8 mouse cellular contexts compared by ENCODE assay signal in genomic region chr13:63572111-63572452, GRCm38 (mm10). TPM values are rescaled to one million over a fixed set of nuclear protein-coding genes. Genes with fewer than 3 reads are reported as not detected.
DNase-seq lines count a peak whose midpoint lies in the region; ATAC-seq and TF ChIP-seq lines count a peak whose summit lies in the region.
"Had no signal": no experiment of that assay in that cellular context is flagged by ENCODE, and none has a peak within 500 bp of the region (broad histone marks: within the 10 kb centered on the region; RNA-seq: fewer than 3 reads in every experiment).

No protein-coding gene starts in this region.

- no peaks in the 10 kb centered on the region for H3K27me3 ChIP-seq in lung, embryonic 14.5 days (ENCODE audit: insufficient read depth, low read length)
- peaks cover 5% of the 10 kb centered on the region; the same call in 1 of the 2 replicates for H3K27me3 ChIP-seq in embryonic facial prominence, embryonic 15.5 days
- peaks cover 10% of the 10 kb centered on the region; the same call in 1 of the 2 replicates for H3K27me3 ChIP-seq in intestine, embryonic 15.5 days (replicated peaks)
- 0 out of 2 replicates have a peak, but pooled peaks cover 3% of the 10 kb centered on the region for H3K27me3 ChIP-seq in neural tube, embryonic 14.5 days (ENCODE audit: control insufficient read depth, insufficient read depth, low read length)

- H3K27ac ChIP-seq in lung, embryonic 14.5 days (ENCODE audit: low read depth): peak overlapping the region; percentile 100
- H3K27ac ChIP-seq in embryonic facial prominence, embryonic 15.5 days (replicated peaks): peak overlapping the region; percentile 89
- H3K27ac ChIP-seq in intestine, embryonic 15.5 days: peak overlapping the region; percentile 90
- H3K27ac ChIP-seq in neural tube, embryonic 14.5 days (ENCODE audit: low read depth, low read length): peak overlapping the region; percentile 94

- DNase-seq in lung, embryonic 14.5 days: peak; percentile 52
- no peak for DNase-seq in lung, postnatal 25 days (ENCODE audit: low spot score)
- no peak for DNase-seq in adrenal gland, postnatal 14 days
- no peak for DNase-seq in testis, postnatal 10 days (ENCODE audit: low spot score)
- DNase-seq: kidney, postnatal 25 days had no signal

- no peaks in the 10 kb centered on the region for H3K9me3 ChIP-seq in lung, embryonic 14.5 days (ENCODE audit: low read depth, low read length)
- no peaks in the 10 kb centered on the region for H3K9me3 ChIP-seq in embryonic facial prominence, embryonic 15.5 days (replicated peaks)
- H3K9me3 ChIP-seq in intestine, embryonic 15.5 days: no peaks in the 10 kb centered on the region
- H3K9me3 ChIP-seq in neural tube, embryonic 14.5 days (ENCODE audit: control insufficient read depth, low read length): no peaks in the 10 kb centered on the region

- peak overlapping the region; percentile 100 for H3K9ac ChIP-seq in lung, embryonic 14.5 days
- peak overlapping the region; percentile 78 for H3K9ac ChIP-seq in embryonic facial prominence, embryonic 15.5 days
- H3K9ac ChIP-seq in intestine, embryonic 15.5 days: peak overlapping the region; percentile 82
- peak overlapping the region; percentile 96 for H3K9ac ChIP-seq in neural tube, embryonic 14.5 days (replicated peaks; ENCODE audit: low read depth, low read length)

- H3K4me3 ChIP-seq in lung, embryonic 14.5 days (ENCODE audit: low read depth, low read length): peak overlapping the region; percentile 83
- peak overlapping the region; percentile 65 for H3K4me3 ChIP-seq in embryonic facial prominence, embryonic 15.5 days (replicated peaks)
- H3K4me3 ChIP-seq in intestine, embryonic 15.5 days (replicated peaks): peak overlapping the region; percentile 63
- peak overlapping the region; percentile 84 for H3K4me3 ChIP-seq in neural tube, embryonic 14.5 days (ENCODE audit: low read depth, low read length)

- H3K4me1 ChIP-seq in lung, embryonic 14.5 days (ENCODE audit: insufficient read depth): peaks cover 22% of the 10 kb centered on the region
- peaks cover 39% of the 10 kb centered on the region for H3K4me1 ChIP-seq in embryonic facial prominence, embryonic 15.5 days
- peaks cover 10% of the 10 kb centered on the region; the same call in 1 of the 2 replicates for H3K4me1 ChIP-seq in intestine, embryonic 15.5 days (replicated peaks)
- H3K4me1 ChIP-seq in neural tube, embryonic 14.5 days (ENCODE audit: control insufficient read depth, insufficient read depth, low read length): peaks cover 16% of the 10 kb centered on the region; the same call in 1 of the 2 replicates

- no peaks in the 10 kb centered on the region for H3K36me3 ChIP-seq in lung, embryonic 14.5 days (ENCODE audit: insufficient read depth)
- H3K36me3 ChIP-seq in embryonic facial prominence, embryonic 15.5 days: no peaks in the 10 kb centered on the region
- H3K36me3 ChIP-seq in intestine, embryonic 15.5 days: no peaks in the 10 kb centered on the region
- H3K36me3 ChIP-seq in neural tube, embryonic 14.5 days (ENCODE audit: control insufficient read depth, insufficient read depth, low read length): no peaks in the 10 kb centered on the region

- peak overlapping the region; percentile 91 for H3K4me2 ChIP-seq in lung, embryonic 14.5 days
- peak overlapping the region; percentile 97 for H3K4me2 ChIP-seq in embryonic facial prominence, embryonic 15.5 days (replicated peaks)
- H3K4me2 ChIP-seq in intestine, embryonic 15.5 days (replicated peaks): peak overlapping the region; percentile 92
- peak overlapping the region; percentile 82 for H3K4me2 ChIP-seq in neural tube, embryonic 14.5 days (ENCODE audit: low read depth, low read length)

- no peak for TF ChIP-seq CTCF in lung, embryonic 14.5 days (IDR thresholded peaks at IDR 0.05; ENCODE audit: low read depth)

- 0% methylated on average over 12 of the region's 12 CpGs for WGBS in lung, embryonic 14.5 days
- WGBS in embryonic facial prominence, embryonic 15.5 days: 1% methylated on average over 12 of the region's 12 CpGs
- WGBS in intestine, embryonic 15.5 days: 2% methylated on average over 12 of the region's 12 CpGs
- WGBS in neural tube, embryonic 14.5 days: 1% methylated on average over 12 of the region's 12 CpGs

- ATAC-seq in lung, embryonic 14.5 days (ENCODE audit: insufficient read depth): no peak
- no peak for ATAC-seq in embryonic facial prominence, embryonic 15.5 days (ENCODE audit: insufficient number of reproducible peaks, low FRiP score, low TSS enrichment, low read depth)
- ATAC-seq in intestine, embryonic 15.5 days: no peak
- ATAC-seq in neural tube, embryonic 14.5 days (ENCODE audit: low read depth): peak; percentile 12; the same call in 1 of the 2 replicates

RNA-seq across cellular contexts. Expression of gene Ptch1, which starts 1.3 kb away (rescaled TPM):
- polyA plus RNA-seq in lung, embryonic 14.5 days (2014; fragmentation: Nextera tagmentation; extraction: Ambion mirVana): 64.6 and 68.6 TPM in 2 replicates
- polyA plus RNA-seq in embryonic facial prominence, embryonic 15.5 days (2015; fragmentation: Nextera tagmentation; extraction: Ambion mirVana): 21.9 and 25.9 TPM in 2 replicates
- polyA plus RNA-seq in intestine, embryonic 15.5 days (2015; fragmentation: Nextera tagmentation; extraction: Ambion mirVana): 30.5 and 34.1 TPM in 2 replicates
- polyA plus RNA-seq in neural tube, embryonic 14.5 days (2014; fragmentation: Nextera tagmentation; extraction: Ambion mirVana): 26.4 and 28.7 TPM in 2 replicates
- 38.6 and 39.5 TPM in 2 replicates for total RNA-seq in adrenal gland, postnatal 14 days (2021)
